Mouse (Mus musculus): ENCODE data around the gene Lhx4. TPM values are rescaled to one million over a fixed set of nuclear protein-coding genes. Genes with fewer than 3 reads are reported as not detected.

Gene Lhx4
- polyA plus RNA-seq, 1 experiment: 1.0 TPM

DNA sequence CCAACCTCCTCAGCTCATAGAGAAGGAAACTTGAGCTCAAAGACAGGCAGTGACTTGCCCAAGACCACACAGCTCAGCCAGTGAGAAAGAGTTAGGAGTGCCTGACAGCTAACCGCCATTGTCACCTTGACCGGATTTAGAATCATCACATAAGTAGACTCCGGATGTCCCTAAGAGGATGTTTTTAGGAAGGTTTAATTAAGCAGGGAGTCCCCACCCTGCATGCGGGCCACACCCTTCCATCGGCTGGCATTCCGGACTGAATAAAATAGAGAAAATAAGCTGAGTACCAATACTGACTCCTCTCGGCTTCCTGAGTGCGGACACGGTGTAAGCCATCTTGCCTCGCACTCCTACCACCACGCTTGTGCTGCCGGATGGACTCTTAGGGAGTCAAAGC, 34.2 kb downstream of the Lhx4 start:
- H3K4me3 ChIP-seq (replicated peaks; ENCODE audit: insufficient read depth, low read depth, low read length): no peak overlapping the region
- no peaks in the 10 kb centered on the region; the same call in 1 of the 2 replicates for H3K27me3 ChIP-seq (ENCODE audit: control insufficient read depth, insufficient read depth, low read length)
- TF ChIP-seq POLR2A (IDR thresholded peaks at IDR 0.05; ENCODE audit: borderline replicate concordance, insufficient read depth, low read length): no peak
- TF ChIP-seq CTCF (IDR thresholded peaks at IDR 0.05; ENCODE audit: borderline replicate concordance, insufficient read depth, low read depth, low read length): no peak
- no peaks in the 10 kb centered on the region for H3K4me1 ChIP-seq (ENCODE audit: control insufficient read depth, insufficient read depth, low read length)
- H3K27ac ChIP-seq (ENCODE audit: insufficient read depth, low read length): no peak overlapping the region
- no peak for DNase-seq
- 93% methylated on average over 12 of the region's 12 CpGs for WGBS

- Histone ChIP-seq H3K4me3 (replicated peaks; ENCODE audit: insufficient read depth, low read depth, low read length) (no peak overlapping the region), H3K27ac (ENCODE audit: insufficient read depth, low read length) (no peak overlapping the region), H3K4me1 (ENCODE audit: control insufficient read depth, insufficient read depth, low read length) (no peaks in the 10 kb centered on the region), H3K27me3 (ENCODE audit: control insufficient read depth, insufficient read depth, low read length) (no peaks in the 10 kb centered on the region)
- TF ChIP-seq CTCF (IDR thresholded peaks at IDR 0.05; ENCODE audit: borderline replicate concordance, insufficient read depth, low read depth, low read length) (no peak), POLR2A (IDR thresholded peaks at IDR 0.05; ENCODE audit: borderline replicate concordance, insufficient read depth, low read length) (no peak)
- no peak for DNase-seq
Observed at GRCm38 (mm10) chr1:155715366-155715765, 36.1 kb downstream of the Lhx4 start.

GRCm38 (mm10) chr1:155713306-155713705, 38.2 kb downstream of the Lhx4 start:
- H3K4me1 ChIP-seq (ENCODE audit: control insufficient read depth, insufficient read depth, low read length): no peaks in the 10 kb centered on the region
- H3K27ac ChIP-seq (ENCODE audit: insufficient read depth, low read length): no peak overlapping the region
- H3K4me3 ChIP-seq (replicated peaks; ENCODE audit: insufficient read depth, low read depth, low read length): no peak overlapping the region
- no peak for DNase-seq
- 66% methylated on average over 2 of the region's 2 CpGs for WGBS
- no peak for TF ChIP-seq POLR2A (IDR thresholded peaks at IDR 0.05; ENCODE audit: borderline replicate concordance, insufficient read depth, low read length)
- TF ChIP-seq CTCF (IDR thresholded peaks at IDR 0.05; ENCODE audit: borderline replicate concordance, insufficient read depth, low read depth, low read length): no peak
- H3K27me3 ChIP-seq (ENCODE audit: control insufficient read depth, insufficient read depth, low read length): no peaks in the 10 kb centered on the region

DNA sequence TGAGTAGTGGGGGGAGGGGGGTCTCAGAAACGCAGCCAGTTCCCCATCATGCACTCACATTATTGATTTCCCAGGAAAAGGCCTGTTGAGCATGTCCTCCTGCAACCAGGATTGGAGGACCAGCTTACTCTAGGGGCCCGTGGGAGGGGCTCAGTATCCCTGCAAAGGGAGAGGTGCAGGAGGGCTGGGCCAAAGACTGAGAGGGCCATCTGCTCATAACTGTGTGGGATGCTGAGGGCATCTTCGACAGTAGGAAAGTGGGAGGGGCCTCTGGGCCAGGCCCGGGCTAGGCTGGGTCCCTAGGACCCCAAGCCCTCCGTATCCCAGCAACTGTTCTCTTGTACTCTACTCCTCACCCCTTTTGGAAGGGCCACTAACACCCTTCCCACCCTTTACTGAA, 47.3 kb downstream of the Lhx4 start:
- 25% methylated on average over 5 of the region's 5 CpGs for WGBS
- DNase-seq: no peak
- Histone ChIP-seq H3K27ac (ENCODE audit: insufficient read depth, low read length) (no peak overlapping the region), H3K4me1 (ENCODE audit: control insufficient read depth, insufficient read depth, low read length) (no peaks in the 10 kb centered on the region), H3K27me3 (ENCODE audit: control insufficient read depth, insufficient read depth, low read length) (no peaks in the 10 kb centered on the region), H3K4me3 (replicated peaks; ENCODE audit: insufficient read depth, low read depth, low read length) (no peak overlapping the region)
- TF ChIP-seq CTCF (IDR thresholded peaks at IDR 0.05; ENCODE audit: borderline replicate concordance, insufficient read depth, low read depth, low read length) (no peak), POLR2A (IDR thresholded peaks at IDR 0.05; ENCODE audit: borderline replicate concordance, insufficient read depth, low read length) (no peak)

DNA sequence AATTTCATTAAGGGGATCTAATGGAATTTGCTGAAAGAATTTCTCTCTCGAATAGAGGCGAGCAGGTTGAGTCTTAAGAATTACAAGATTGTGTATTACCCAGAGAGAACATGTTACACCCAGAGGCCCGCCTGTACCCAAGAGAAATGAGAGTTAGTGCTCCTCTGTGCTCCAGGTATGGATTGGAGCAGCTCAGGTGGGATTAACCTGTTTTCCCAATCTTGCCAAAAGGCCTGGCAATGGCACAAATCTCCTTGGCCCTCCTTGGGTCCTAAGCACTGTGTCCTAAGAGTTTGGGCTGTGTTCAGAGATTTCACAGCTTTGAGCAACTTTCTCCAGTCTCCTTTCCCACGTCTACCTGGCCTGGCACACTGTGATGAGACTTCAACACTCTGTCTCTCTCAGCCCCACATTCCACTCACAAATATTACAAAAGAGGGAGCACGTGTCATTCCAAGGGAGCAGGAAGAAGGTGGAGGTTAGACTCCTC, 48.2 kb downstream of the Lhx4 start:
- Histone ChIP-seq H3K27me3 (ENCODE audit: control insufficient read depth, insufficient read depth, low read length) (no peaks in the 10 kb centered on the region), H3K4me1 (ENCODE audit: control insufficient read depth, insufficient read depth, low read length) (peaks cover 2% of the 10 kb centered on the region), H3K4me3 (replicated peaks; ENCODE audit: insufficient read depth, low read depth, low read length) (no peak overlapping the region), H3K27ac (ENCODE audit: insufficient read depth, low read length) (no peak overlapping the region)
- DNase-seq: no peak
- TF ChIP-seq POLR2A (IDR thresholded peaks at IDR 0.05; ENCODE audit: borderline replicate concordance, insufficient read depth, low read length) (no peak), CTCF (IDR thresholded peaks at IDR 0.05; ENCODE audit: borderline replicate concordance, insufficient read depth, low read depth, low read length) (no peak)
- WGBS: 91% methylated on average over 5 of the region's 5 CpGs

DNA sequence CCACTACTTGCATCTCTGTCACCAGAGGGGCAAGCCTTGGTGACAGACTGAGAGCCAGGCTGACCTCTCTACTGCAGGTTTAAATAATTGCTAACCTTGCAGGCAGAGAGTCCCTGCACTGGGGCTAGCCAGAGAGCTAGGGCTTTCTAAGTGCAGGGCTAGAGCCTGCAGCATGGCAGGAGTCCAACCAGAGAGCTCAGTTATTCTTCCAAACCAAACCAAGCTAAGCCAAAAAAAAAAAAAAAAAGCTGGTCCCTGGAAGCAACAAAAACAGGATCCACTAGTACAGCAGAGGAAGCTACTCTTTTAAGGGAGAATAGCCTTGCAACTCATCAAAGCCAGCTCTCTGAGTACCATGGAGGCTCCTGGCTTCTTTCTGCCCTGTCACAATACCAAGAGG, 50.6 kb downstream of the Lhx4 start:
- Histone ChIP-seq H3K27me3 (ENCODE audit: control insufficient read depth, insufficient read depth, low read length) (no peaks in the 10 kb centered on the region), H3K4me1 (ENCODE audit: control insufficient read depth, insufficient read depth, low read length) (peaks cover 4% of the 10 kb centered on the region), H3K27ac (ENCODE audit: insufficient read depth, low read length) (no peak overlapping the region), H3K4me3 (replicated peaks; ENCODE audit: insufficient read depth, low read depth, low read length) (no peak overlapping the region)
- no peak for TF ChIP-seq CTCF (IDR thresholded peaks at IDR 0.05; ENCODE audit: borderline replicate concordance, insufficient read depth, low read depth, low read length)
- no peak for TF ChIP-seq POLR2A (IDR thresholded peaks at IDR 0.05; ENCODE audit: borderline replicate concordance, insufficient read depth, low read length)
- DNase-seq: no peak

DNA sequence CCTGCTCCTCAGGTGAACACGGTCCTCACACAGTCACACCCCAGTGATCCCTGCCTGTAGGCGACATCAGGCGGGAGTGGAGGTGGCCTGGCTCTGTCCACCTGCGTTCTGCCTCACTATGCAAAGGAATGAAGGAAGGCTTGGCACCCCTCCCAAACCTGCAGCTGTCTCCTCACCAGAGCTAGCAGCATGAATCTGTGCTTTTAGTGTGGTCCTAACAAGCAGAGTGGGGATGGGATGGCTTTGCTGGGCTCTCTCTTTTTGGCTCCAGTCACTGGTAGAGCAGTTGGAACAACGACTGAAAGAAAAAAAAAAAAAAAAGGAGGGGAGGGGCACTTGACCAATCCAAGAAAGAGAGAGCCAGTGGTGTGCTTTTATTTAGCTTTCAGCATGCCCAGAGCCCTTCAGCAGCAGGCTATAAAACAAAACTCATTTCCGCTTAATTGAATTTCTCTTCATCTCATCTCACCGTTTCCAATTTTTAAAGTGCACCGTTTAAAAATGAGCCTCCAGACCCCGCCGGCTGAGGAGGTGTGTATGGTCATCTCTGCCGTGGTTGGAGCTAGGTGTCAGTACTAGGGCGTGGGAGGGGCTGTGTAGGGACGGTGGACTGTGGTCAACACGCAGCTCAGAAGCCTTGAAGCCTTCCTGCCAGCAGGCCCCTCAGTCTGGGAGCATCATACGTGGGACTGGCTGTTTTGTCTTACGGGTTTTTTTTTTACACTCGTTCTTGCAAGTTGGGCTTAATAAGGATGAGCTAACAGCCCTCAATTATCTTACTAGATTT, 52.9 kb downstream of the Lhx4 start:
- H3K27ac ChIP-seq (ENCODE audit: insufficient read depth, low read length): no peak overlapping the region
- H3K4me1 ChIP-seq (ENCODE audit: control insufficient read depth, insufficient read depth, low read length): peaks cover 4% of the 10 kb centered on the region
- H3K27me3 ChIP-seq (ENCODE audit: control insufficient read depth, insufficient read depth, low read length): no peaks in the 10 kb centered on the region
- TF ChIP-seq POLR2A (IDR thresholded peaks at IDR 0.05; ENCODE audit: borderline replicate concordance, insufficient read depth, low read length) (no peak), CTCF (IDR thresholded peaks at IDR 0.05; ENCODE audit: borderline replicate concordance, insufficient read depth, low read depth, low read length) (no peak)
- WGBS: 29% methylated on average over 17 of the region's 17 CpGs
- H3K4me3 ChIP-seq (replicated peaks; ENCODE audit: insufficient read depth, low read depth, low read length): no peak overlapping the region
- peak; percentile 42 to 58 for DNase-seq

DNA sequence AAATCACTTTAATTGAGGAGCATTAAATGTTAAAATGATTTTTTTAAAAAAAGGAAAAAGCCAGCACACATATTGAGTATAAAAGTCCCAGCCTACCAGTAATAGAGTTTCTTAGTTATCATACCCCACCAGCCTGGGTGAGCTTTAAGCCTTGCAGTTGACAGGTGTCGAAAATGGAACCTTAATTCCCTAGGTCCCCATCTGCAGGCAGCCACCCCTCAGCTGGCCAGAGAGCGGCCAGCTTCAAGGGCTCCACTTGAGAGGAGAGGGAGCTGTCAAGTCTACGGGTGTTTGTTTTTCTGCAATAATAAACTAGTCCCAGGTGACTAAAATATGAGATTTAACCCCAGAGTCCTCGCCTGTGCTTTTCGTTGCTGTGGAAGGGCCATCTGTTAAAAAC, 58.0 kb downstream of the Lhx4 start:
- WGBS: 71% methylated on average over 5 of the region's 5 CpGs
- Histone ChIP-seq H3K4me1 (ENCODE audit: control insufficient read depth, insufficient read depth, low read length) (peaks cover 4% of the 10 kb centered on the region), H3K4me3 (replicated peaks; ENCODE audit: insufficient read depth, low read depth, low read length) (no peak overlapping the region), H3K27ac (ENCODE audit: insufficient read depth, low read length) (no peak overlapping the region), H3K27me3 (ENCODE audit: control insufficient read depth, insufficient read depth, low read length) (no peaks in the 10 kb centered on the region)
- DNase-seq: no peak
- no peak for TF ChIP-seq CTCF (IDR thresholded peaks at IDR 0.05; ENCODE audit: borderline replicate concordance, insufficient read depth, low read depth, low read length)
- no peak for TF ChIP-seq POLR2A (IDR thresholded peaks at IDR 0.05; ENCODE audit: borderline replicate concordance, insufficient read depth, low read length)

Data from cerebellum, adult 2 months (tissue).